Mouse (Mus musculus) heart, postnatal 0 days (tissue): ENCODE data around the gene Simc1. TPM values are rescaled to one million over a fixed set of nuclear protein-coding genes. Genes with fewer than 3 reads are reported as not detected.

Experiments
- ATAC-seq: fragments of 200-750 bp; cut with Nextera tagmentation; 2 replicates; pipeline ENCODE4 v1.8.0; 2017; ENCODE audit warnings: low read depth, moderate number of reproducible peaks, moderate library complexity; ENCODE audit not compliant: insufficient read depth
- DNase-seq: peaks from one replicate; pipeline ENCODE4 v3.0.0-alpha.2; 2016; ENCODE audit warnings: low spot score
- H3K27ac ChIP-seq: fragments of 300-500 bp; sonication (generic); 2 replicates; pipeline ENCODE4 v1.5.1; 2014; ENCODE audit warnings: low read depth, mild to moderate bottlenecking
- H3K27me3 ChIP-seq: fragments of 300-500 bp; sonication (generic); 2 replicates; pipeline ENCODE4 v1.6.1; 2014; ENCODE audit warnings: low read length, mixed read lengths; ENCODE audit not compliant: control insufficient read depth, insufficient read depth
- H3K36me3 ChIP-seq: fragments of 300-500 bp; sonication (generic); replicated peaks from 2 replicates; pipeline ENCODE4 v1.6.1; 2014; ENCODE audit warnings: low read length, mixed read lengths; ENCODE audit not compliant: control insufficient read depth, insufficient read depth
- H3K4me1 ChIP-seq: fragments of 300-500 bp; sonication (generic); 2 replicates; pipeline ENCODE4 v1.6.1; 2014; ENCODE audit warnings: antibody characterized with exemption; ENCODE audit not compliant: control insufficient read depth, insufficient read depth
- H3K4me2 ChIP-seq: fragments of 300-500 bp; sonication (generic); 2 replicates; pipeline ENCODE4 v1.6.1; 2014; ENCODE audit warnings: low read depth, mild to moderate bottlenecking, low read length, moderate library complexity
- H3K4me3 ChIP-seq: fragments of 300-500 bp; sonication (generic); 2 replicates; pipeline ENCODE4 v1.5.1; 2014; ENCODE audit warnings: low read depth, low read length
- H3K9ac ChIP-seq: fragments of 300-500 bp; sonication (generic); replicated peaks from 2 replicates; pipeline ENCODE4 v1.6.1; 2014; ENCODE audit warnings: low read depth, low read length, mixed read lengths
- H3K9me3 ChIP-seq: fragments of 300-500 bp; sonication (generic); replicated peaks from 2 replicates; pipeline ENCODE4 v1.6.1; 2016; ENCODE audit warnings: low read length; ENCODE audit not compliant: control insufficient read depth
- CTCF ChIP-seq: IDR thresholded peaks from 2 replicates; pipeline ENCODE4 v1.5.1; 2016; ENCODE audit warnings: antibody characterized with exemption, control low read depth, low read depth
- EP300 ChIP-seq: IDR thresholded peaks from 2 replicates; pipeline ENCODE4 v1.6.1; 2016; ENCODE audit warnings: antibody characterized with exemption, low read depth
- WGBS: fragments of 180-500 bp; shearing (Covaris S2); extraction: QIAGEN DNeasy Blood & Tissue Kit; methylation state at CpG from one replicate; pipeline ENCODE4 v1.1.7; 2014; 5-methylcytosine and 5-hydroxymethylcytosine counted together
- polyA plus RNA-seq: library from polyadenylated mRNA; unstranded; fragments of >200 nt; fragmentation: Nextera tagmentation; extraction: Ambion mirVana; gene quantifications from 2 replicates; pipeline ENCODE4 v1.2.1, GENCODE M21; 2015
- total RNA-seq: library from RNA; depleted of rRNA; stranded (reverse); fragments of >200 nt; gene quantifications from 2 replicates; pipeline ENCODE4 v1.2.3, GENCODE M21; 2014; ENCODE audit warnings: low replicate concordance

The Simc1 gene
- total and polyA plus RNA-seq, 2 experiments from 2014 or later: 1.6 to 3.6 TPM

DNA sequence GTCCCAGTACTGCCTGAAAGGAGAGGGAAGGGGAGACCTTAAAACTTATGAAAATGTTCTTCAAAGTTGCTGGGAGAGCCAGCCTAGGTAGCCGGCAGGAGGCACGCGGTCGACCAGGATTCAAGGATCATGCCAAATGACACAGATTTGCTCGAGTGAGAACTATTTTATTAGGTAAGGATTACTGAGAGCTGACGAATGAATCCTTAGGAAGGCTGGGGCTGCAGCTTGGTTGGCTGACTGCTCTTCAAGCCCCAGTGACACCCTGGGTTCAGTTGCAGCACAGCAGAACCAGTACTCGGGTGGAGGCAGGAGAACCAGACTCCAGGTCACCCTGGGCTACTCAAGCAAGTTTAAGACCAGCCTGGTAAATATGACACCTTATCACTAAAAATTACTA is 44.5 kb downstream of the Simc1 start:
- Histone ChIP-seq H3K27me3 (no peaks in the 10 kb centered on the region), H3K4me2 (no peak overlapping the region), H3K4me1 (no peaks in the 10 kb centered on the region), H3K36me3 (peaks cover 41% of the 10 kb centered on the region), H3K4me3 (no peak overlapping the region), H3K9me3 (no peaks in the 10 kb centered on the region), H3K9ac (no peak overlapping the region), H3K27ac (no peak overlapping the region)
- DNase-seq (no peak), ATAC-seq (no peak)
- WGBS: 79% methylated on average over 7 of the region's 7 CpGs
- TF ChIP-seq EP300 (no peak), CTCF (no peak)

DNA sequence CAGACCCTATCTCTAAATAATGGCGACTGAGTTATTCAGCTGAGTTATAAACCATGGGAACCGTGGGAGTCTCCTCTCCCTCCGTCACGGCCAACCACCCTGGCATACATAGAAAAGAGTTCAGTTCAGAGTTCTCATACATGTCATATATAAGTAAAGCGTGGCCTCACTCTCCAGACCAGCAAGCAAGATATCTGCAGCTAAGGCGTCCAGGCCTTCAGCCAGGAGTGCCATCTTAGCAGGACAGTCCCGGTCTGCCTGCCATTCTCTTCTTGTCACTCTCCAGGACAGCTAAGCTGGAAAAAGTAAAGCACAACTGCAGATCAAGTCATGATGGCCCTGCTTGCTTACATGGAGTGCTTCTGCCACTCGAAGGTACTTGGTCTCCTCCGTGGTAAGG is 52.6 kb downstream of the Simc1 start:
- TF ChIP-seq EP300 (no peak), CTCF (no peak)
- H3K9me3 ChIP-seq: no peaks in the 10 kb centered on the region
- H3K36me3 ChIP-seq: peaks cover 94% of the 10 kb centered on the region
- H3K9ac ChIP-seq: no peak overlapping the region
- no peak for ATAC-seq
- no peak for DNase-seq
- no peak overlapping the region for H3K27ac ChIP-seq
- H3K27me3 ChIP-seq: no peaks in the 10 kb centered on the region
- no peak overlapping the region for H3K4me3 ChIP-seq
- no peak overlapping the region for H3K4me2 ChIP-seq
- 91% methylated on average over 9 of the region's 9 CpGs for WGBS
- no peaks in the 10 kb centered on the region for H3K4me1 ChIP-seq

- no peak overlapping the region for H3K9ac ChIP-seq
- ATAC-seq (no peak), DNase-seq (no peak)
- H3K4me3 ChIP-seq: no peak overlapping the region
- no peak overlapping the region for H3K4me2 ChIP-seq
- no peaks in the 10 kb centered on the region for H3K9me3 ChIP-seq
- WGBS: 79% methylated on average over 3 of the region's 3 CpGs
- H3K36me3 ChIP-seq: peaks cover 95% of the 10 kb centered on the region
- no peaks in the 10 kb centered on the region for H3K4me1 ChIP-seq
- no peak for TF ChIP-seq CTCF
- no peak for TF ChIP-seq EP300
- H3K27ac ChIP-seq: no peak overlapping the region
- no peaks in the 10 kb centered on the region for H3K27me3 ChIP-seq
Observed at GRCm38 (mm10) chr13:54556796-54557195, 53.2 kb downstream of the Simc1 start.

GRCm38 (mm10) chr13:54557652-54558051 is 54.1 kb downstream of the Simc1 start:
- WGBS: 95% methylated on average over 1 of the region's 1 CpGs
- DNase-seq: no peak
- Histone ChIP-seq H3K4me3 (no peak overlapping the region), H3K36me3 (peaks cover 87% of the 10 kb centered on the region), H3K27me3 (no peaks in the 10 kb centered on the region), H3K9ac (no peak overlapping the region), H3K27ac (no peak overlapping the region), H3K9me3 (no peaks in the 10 kb centered on the region), H3K4me1 (no peaks in the 10 kb centered on the region), H3K4me2 (no peak overlapping the region)
- ATAC-seq: no peak
- no peak for TF ChIP-seq EP300
- no peak for TF ChIP-seq CTCF

GRCm38 (mm10) chr13:54559656-54560055 is 56.1 kb downstream of the Simc1 start:
- 91% methylated on average over 2 of the region's 2 CpGs for WGBS
- Histone ChIP-seq H3K27ac (no peak overlapping the region), H3K27me3 (no peaks in the 10 kb centered on the region), H3K9ac (no peak overlapping the region), H3K4me2 (no peak overlapping the region), H3K9me3 (no peaks in the 10 kb centered on the region), H3K4me3 (no peak overlapping the region), H3K36me3 (peaks cover 69% of the 10 kb centered on the region), H3K4me1 (peaks cover 3% of the 10 kb centered on the region; the same call in 1 of the 2 replicates)
- no peak for TF ChIP-seq CTCF
- ATAC-seq: no peak
- DNase-seq: no peak

DNA sequence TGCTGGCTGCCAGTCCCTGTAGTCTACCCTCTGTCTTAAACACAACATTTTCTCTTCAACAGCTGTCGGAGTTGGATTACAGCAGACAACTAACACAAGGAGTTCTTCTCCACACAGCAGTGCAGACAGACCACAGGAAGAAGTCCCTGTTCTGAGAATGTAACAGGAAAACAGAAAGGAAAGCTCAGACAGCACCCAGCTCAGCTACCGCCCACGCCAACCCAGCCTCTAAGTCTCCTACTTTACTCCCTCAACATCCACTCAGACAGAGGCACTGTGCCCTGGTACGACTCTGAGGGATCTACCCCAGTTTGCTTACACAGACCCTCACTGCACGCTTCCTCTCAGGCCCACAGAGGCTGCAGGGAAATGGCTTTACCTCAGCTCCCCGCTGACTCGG is 57.0 kb downstream of the Simc1 start:
- H3K4me2 ChIP-seq: no peak overlapping the region
- H3K4me1 ChIP-seq: peaks cover 3% of the 10 kb centered on the region; the same call in 1 of the 2 replicates
- no peak overlapping the region for H3K9ac ChIP-seq
- H3K9me3 ChIP-seq: no peaks in the 10 kb centered on the region
- H3K27me3 ChIP-seq: no peaks in the 10 kb centered on the region
- H3K27ac ChIP-seq: no peak overlapping the region
- ATAC-seq (no peak), DNase-seq (no peak)
- H3K36me3 ChIP-seq: peaks cover 60% of the 10 kb centered on the region
- TF ChIP-seq CTCF (no peak), EP300 (no peak)
- WGBS: 87% methylated on average over 7 of the region's 7 CpGs
- no peak overlapping the region for H3K4me3 ChIP-seq
